Mouse (Mus musculus) neural tube, embryonic 12.5 days (tissue): Measurements from ENCODE around the gene Tbc1d1. TPM values are rescaled to one million over a fixed set of nuclear protein-coding genes. Genes with fewer than 3 reads are reported as not detected.

Experiments used
- ATAC-seq: fragments of 200-750 bp; cut with Nextera tagmentation; 2 replicates; pipeline ENCODE4 v1.8.0; 2017; ENCODE audit warnings: low read depth, mild to moderate bottlenecking, moderate TSS enrichment, moderate library complexity; ENCODE audit not compliant: low FRiP score
- H3K27ac ChIP-seq: fragments of 300-500 bp; sonication (generic); 2 replicates; pipeline ENCODE4 v1.5.1; 2016
- H3K27me3 ChIP-seq: fragments of 300-500 bp; sonication (generic); replicated peaks from 2 replicates; pipeline ENCODE4 v1.6.1; 2016; ENCODE audit warnings: mild to moderate bottlenecking
- H3K36me3 ChIP-seq: fragments of 300-500 bp; sonication (generic); 2 replicates; pipeline ENCODE4 v1.6.1; 2016; ENCODE audit warnings: mild to moderate bottlenecking
- H3K4me1 ChIP-seq: fragments of 300-500 bp; sonication (generic); 2 replicates; pipeline ENCODE4 v1.6.1; 2016
- H3K4me2 ChIP-seq: fragments of 300-500 bp; sonication (generic); replicated peaks from 2 replicates; pipeline ENCODE4 v1.6.1; 2016; ENCODE audit warnings: mild to moderate bottlenecking
- H3K4me3 ChIP-seq: fragments of 300-500 bp; sonication (generic); 2 replicates; pipeline ENCODE4 v1.5.1; 2016
- H3K9ac ChIP-seq: fragments of 300-500 bp; sonication (generic); 2 replicates; pipeline ENCODE4 v1.6.1; 2016; ENCODE audit warnings: mild to moderate bottlenecking
- H3K9me3 ChIP-seq: fragments of 300-500 bp; sonication (generic); 2 replicates; pipeline ENCODE4 v1.6.1; 2016; ENCODE audit warnings: mild to moderate bottlenecking
- WGBS: fragments of 180-500 bp; shearing (Covaris S2); methylation state at CpG from one replicate; pipeline ENCODE4 v1.1.7; 2016; 5-methylcytosine and 5-hydroxymethylcytosine counted together
- microRNA-seq: library from miRNA; unstranded; fragments of <30 nt; microRNA quantifications from one replicate; pipeline ENCODE4, GENCODE M21; 2017
- polyA plus RNA-seq: library from polyadenylated mRNA; unstranded; fragments of >200 nt; fragmentation: Nextera tagmentation; extraction: Ambion mirVana; gene quantifications from 2 replicates; pipeline ENCODE4 v1.2.1, GENCODE M21; 2016

The Tbc1d1 gene
- polyA plus RNA-seq, 1 experiment from 2014 or later = 23.7 TPM

- no peak for ATAC-seq
- Histone ChIP-seq H3K4me1 (peaks cover 16% of the 10 kb centered on the region), H3K9me3 (no peaks in the 10 kb centered on the region), H3K36me3 (no peaks in the 10 kb centered on the region), H3K4me3 (no peak overlapping the region), H3K9ac (no peak overlapping the region), H3K27ac (no peak overlapping the region), H3K4me2 (no peak overlapping the region), H3K27me3 (0 out of 2 replicates have a peak, but pooled peaks cover 8% of the 10 kb centered on the region)
- 90% methylated on average over 8 of the region's 8 CpGs for WGBS
Observed at GRCm38 (mm10) chr5:64392426-64393020, 236.4 kb downstream of the Tbc1d1 start.

GRCm38 (mm10) chr5:64393530-64393929 lies 237.4 kb downstream of the Tbc1d1 start:
- Histone ChIP-seq H3K36me3 (no peaks in the 10 kb centered on the region), H3K9me3 (no peaks in the 10 kb centered on the region), H3K4me1 (peaks cover 16% of the 10 kb centered on the region), H3K4me2 (no peak overlapping the region), H3K9ac (no peak overlapping the region), H3K27me3 (0 out of 2 replicates have a peak, but pooled peaks cover 6% of the 10 kb centered on the region), H3K27ac (no peak overlapping the region), H3K4me3 (no peak overlapping the region)
- WGBS = 85% methylated on average over 4 of the region's 4 CpGs
- no peak for ATAC-seq

- Histone ChIP-seq H3K4me2 (no peak overlapping the region), H3K4me1 (no peaks in the 10 kb centered on the region), H3K36me3 (no peaks in the 10 kb centered on the region), H3K9ac (no peak overlapping the region), H3K27me3 (no peaks in the 10 kb centered on the region), H3K27ac (no peak overlapping the region), H3K9me3 (no peaks in the 10 kb centered on the region), H3K4me3 (no peak overlapping the region)
- ATAC-seq = no peak
- 88% methylated on average over 13 of the region's 13 CpGs for WGBS
Observed at GRCm38 (mm10) chr5:64398155-64398554, 242.1 kb downstream of the Tbc1d1 start.

- H3K36me3 ChIP-seq = no peaks in the 10 kb centered on the region
- H3K9ac ChIP-seq = no peak overlapping the region
- H3K4me2 ChIP-seq = no peak overlapping the region
- no peaks in the 10 kb centered on the region for H3K4me1 ChIP-seq
- H3K27me3 ChIP-seq = no peaks in the 10 kb centered on the region
- H3K4me3 ChIP-seq = no peak overlapping the region
- WGBS = 90% methylated on average over 4 of the region's 4 CpGs
- no peak for ATAC-seq
- H3K9me3 ChIP-seq = no peaks in the 10 kb centered on the region
- no peak overlapping the region for H3K27ac ChIP-seq
Observed at GRCm38 (mm10) chr5:64400742-64401141, 244.6 kb downstream of the Tbc1d1 start.

Small RNA genes within 50 kb of the gene (microRNA-seq; reads per million reads assigned to microRNA genes)
- not detected for gene Gm22395

Other genes starting within 250 kb of the Tbc1d1 start
- gene Rell1, start 187.4 kb upstream of the Tbc1d1 start, polyA plus RNA-seq = 13.2 and 16.4 TPM in 2 replicates
- gene Pgm2, start 63.4 kb upstream of the Tbc1d1 start, polyA plus RNA-seq = 28.8 and 31.0 TPM in 2 replicates